Mouse (Mus musculus): ENCODE measurements around the gene Aes. TPM values are rescaled to one million over a fixed set of nuclear protein-coding genes. Genes with fewer than 3 reads are reported as not detected.

Aes gene
- polyA plus RNA-seq, 1 experiment from 2014 or later = 429 TPM

- H3K27me3 ChIP-seq (ENCODE audit: control insufficient read depth, insufficient read depth, low read length) = no peaks in the 10 kb centered on the region
- no peak for DNase-seq (ENCODE audit: low spot score)
- no peaks in the 10 kb centered on the region for H3K9me3 ChIP-seq (ENCODE audit: control insufficient read depth, low read length)
- peak overlapping the region; percentile 59; the same call in 1 of the 2 replicates for H3K4me2 ChIP-seq (replicated peaks; ENCODE audit: low read depth)
- no peak overlapping the region for H3K4me3 ChIP-seq (ENCODE audit: low read depth, low read length)
- no peak; the same call in 1 of the 2 replicates for ATAC-seq (ENCODE audit: low FRiP score, low TSS enrichment)
- H3K4me1 ChIP-seq (replicated peaks; ENCODE audit: control insufficient read depth, insufficient read depth) = peaks cover 12% of the 10 kb centered on the region
- no peak overlapping the region for H3K27ac ChIP-seq (replicated peaks)
- 79% methylated on average over 12 of the region's 12 CpGs for WGBS
- H3K36me3 ChIP-seq (ENCODE audit: control insufficient read depth, insufficient read depth, low read length) = no peaks in the 10 kb centered on the region
- TF ChIP-seq EP300 (optimal IDR thresholded peaks at IDR 0.05) (no peak), CTCF (IDR thresholded peaks at IDR 0.05; ENCODE audit: low read depth) (no peak)
- H3K9ac ChIP-seq (ENCODE audit: low read length) = no peak overlapping the region
Measured at GRCm38 (mm10) chr10:81604019-81604967, 45.0 kb downstream of the Aes start.

- Histone ChIP-seq H3K27ac (replicated peaks) (peak overlapping the region; percentile 86), H3K9ac (ENCODE audit: low read length) (peak overlapping the region; percentile 47), H3K36me3 (ENCODE audit: control insufficient read depth, insufficient read depth, low read length) (no peaks in the 10 kb centered on the region), H3K4me1 (replicated peaks; ENCODE audit: control insufficient read depth, insufficient read depth) (peaks cover 12% of the 10 kb centered on the region), H3K9me3 (ENCODE audit: control insufficient read depth, low read length) (no peaks in the 10 kb centered on the region), H3K4me2 (replicated peaks; ENCODE audit: low read depth) (peak overlapping the region; percentile 59), H3K4me3 (ENCODE audit: low read depth, low read length) (peak overlapping the region; percentile 28), H3K27me3 (ENCODE audit: control insufficient read depth, insufficient read depth, low read length) (no peaks in the 10 kb centered on the region)
- ATAC-seq (ENCODE audit: low FRiP score, low TSS enrichment) = peak; percentile 59
- TF ChIP-seq CTCF (IDR thresholded peaks at IDR 0.05; ENCODE audit: low read depth) (peak; percentile 94), EP300 (optimal IDR thresholded peaks at IDR 0.05) (no peak)
- 20% methylated on average over 29 of the region's 29 CpGs for WGBS
- peak; percentile 91 for DNase-seq (ENCODE audit: low spot score)
Measured at GRCm38 (mm10) chr10:81604968-81605665, 45.8 kb downstream of the Aes start.

- H3K27ac ChIP-seq (replicated peaks) = peak overlapping the region; percentile 86
- 2% methylated on average over 14 of the region's 14 CpGs for WGBS
Measured at GRCm38 (mm10) chr10:81605666-81605973, 46.3 kb downstream of the Aes start.

GRCm38 (mm10) chr10:81605974-81606751 is 46.9 kb downstream of the Aes start, which contains the start of gene BC025920:
BC025920 (plus strand) TSS chr10:81606270.
- H3K9ac ChIP-seq (ENCODE audit: low read length) = peak within 1 kb of the TSS; percentile 61
- peak within 1 kb of the TSS; percentile 50 for H3K4me3 ChIP-seq (ENCODE audit: low read depth, low read length)
- H3K36me3 ChIP-seq (ENCODE audit: control insufficient read depth, insufficient read depth, low read length) = no peaks in the 10 kb centered on the region
- H3K4me1 ChIP-seq (replicated peaks; ENCODE audit: control insufficient read depth, insufficient read depth) = peaks cover 9% of the 10 kb centered on the region; the same call in 1 of the 2 replicates
- peak within 1 kb of the TSS; percentile 91 for H3K27ac ChIP-seq (replicated peaks)
- TF ChIP-seq CTCF (IDR thresholded peaks at IDR 0.05; ENCODE audit: low read depth) = no peak
- TF ChIP-seq EP300 (optimal IDR thresholded peaks at IDR 0.05) = no peak
- ATAC-seq (ENCODE audit: low FRiP score, low TSS enrichment) (peak; percentile 93), DNase-seq (ENCODE audit: low spot score) (peak; percentile 96)
- no peaks in the 10 kb centered on the region for H3K27me3 ChIP-seq (ENCODE audit: control insufficient read depth, insufficient read depth, low read length)
- peak within 1 kb of the TSS; percentile 73 for H3K4me2 ChIP-seq (replicated peaks; ENCODE audit: low read depth)
- no peaks in the 10 kb centered on the region for H3K9me3 ChIP-seq (ENCODE audit: control insufficient read depth, low read length)
- WGBS = under 1% methylated on average over 39 of the region's 39 CpGs

More at GRCm38 (mm10) chr10:81605666-81605973, 46.3 kb downstream of the Aes start:
- Histone ChIP-seq H3K9ac (ENCODE audit: low read length) (peak overlapping the region; percentile 47), H3K4me3 (ENCODE audit: low read depth, low read length) (peak overlapping the region; percentile 28), H3K36me3 (ENCODE audit: control insufficient read depth, insufficient read depth, low read length) (no peaks in the 10 kb centered on the region), H3K4me1 (replicated peaks; ENCODE audit: control insufficient read depth, insufficient read depth) (peaks cover 10% of the 10 kb centered on the region), H3K9me3 (ENCODE audit: control insufficient read depth, low read length) (no peaks in the 10 kb centered on the region), H3K27me3 (ENCODE audit: control insufficient read depth, insufficient read depth, low read length) (no peaks in the 10 kb centered on the region), H3K4me2 (replicated peaks; ENCODE audit: low read depth) (peak overlapping the region; percentile 59)
- ATAC-seq (ENCODE audit: low FRiP score, low TSS enrichment) = peak; percentile 1; the same call in 1 of the 2 replicates
- DNase-seq (ENCODE audit: low spot score) = no peak
- no peak for TF ChIP-seq CTCF (IDR thresholded peaks at IDR 0.05; ENCODE audit: low read depth)
- TF ChIP-seq EP300 (optimal IDR thresholded peaks at IDR 0.05) = no peak

GRCm38 (mm10) chr10:81608308-81608707 is 49.0 kb downstream of the Aes start:
- WGBS = 93% methylated on average over 1 of the region's 1 CpGs
- ATAC-seq (ENCODE audit: low FRiP score, low TSS enrichment) (no peak), DNase-seq (ENCODE audit: low spot score) (no peak)
- Histone ChIP-seq H3K9ac (ENCODE audit: low read length) (no peak overlapping the region), H3K4me3 (ENCODE audit: low read depth, low read length) (no peak overlapping the region), H3K4me1 (replicated peaks; ENCODE audit: control insufficient read depth, insufficient read depth) (peaks cover 5% of the 10 kb centered on the region; the same call in 1 of the 2 replicates), H3K27me3 (ENCODE audit: control insufficient read depth, insufficient read depth, low read length) (no peaks in the 10 kb centered on the region), H3K4me2 (replicated peaks; ENCODE audit: low read depth) (no peak overlapping the region), H3K9me3 (ENCODE audit: control insufficient read depth, low read length) (no peaks in the 10 kb centered on the region), H3K36me3 (ENCODE audit: control insufficient read depth, insufficient read depth, low read length) (no peaks in the 10 kb centered on the region), H3K27ac (replicated peaks) (no peak overlapping the region)
- TF ChIP-seq EP300 (optimal IDR thresholded peaks at IDR 0.05) (no peak), CTCF (IDR thresholded peaks at IDR 0.05; ENCODE audit: low read depth) (peak; percentile 45)
